Mouse (Mus musculus) naive thymus-derived CD4-positive, alpha-beta T cell, adult 2 months (primary cell): ENCODE results near the gene Rassf5.

Source experiments
- DNase-seq: peaks from one replicate; pipeline ENCODE4 v3.0.0-alpha.2; 2011; ENCODE audit warnings: low read depth

The Rassf5 gene

DNA sequence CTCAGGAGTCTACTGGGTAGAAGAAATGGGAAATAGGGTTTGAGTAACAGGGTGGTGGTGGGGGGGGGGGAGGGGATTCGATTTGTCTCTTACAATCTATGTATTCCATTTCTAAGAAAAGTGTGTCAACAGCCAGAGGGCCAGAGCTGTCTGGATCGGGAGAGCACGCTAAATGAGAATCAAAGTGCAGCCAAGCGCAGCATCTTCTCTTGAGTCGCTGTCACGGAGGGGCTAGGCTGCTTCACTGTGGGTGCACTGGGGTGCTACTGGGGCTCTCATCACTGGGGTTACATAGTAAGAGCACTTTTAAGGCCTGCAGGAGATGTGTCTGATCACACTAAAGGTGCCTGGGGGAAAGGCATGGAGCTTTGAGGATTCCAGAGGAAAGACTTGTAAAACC, 36.3 kb downstream of the Rassf5 start:
- no peak for DNase-seq

DNA sequence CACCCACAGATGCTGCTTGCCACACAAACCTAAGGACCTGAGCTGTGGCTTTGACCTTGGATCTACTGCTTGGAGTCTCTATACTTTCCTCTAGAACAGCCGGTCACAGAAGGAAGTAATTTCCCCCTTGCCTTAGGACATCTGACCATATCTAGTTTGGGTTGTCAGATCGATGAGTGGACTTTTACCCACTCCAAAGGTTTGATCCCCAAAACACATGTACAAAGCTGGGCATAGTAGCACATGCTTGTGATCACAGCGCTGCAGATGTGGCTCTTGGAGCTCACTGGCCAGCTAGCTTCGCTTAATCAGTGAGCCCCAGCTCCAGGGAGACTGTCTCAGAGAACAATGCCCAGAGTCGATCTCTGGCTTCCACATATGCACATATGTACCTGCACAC, 37.0 kb downstream of the Rassf5 start:
- DNase-seq: peak; percentile 15

DNA sequence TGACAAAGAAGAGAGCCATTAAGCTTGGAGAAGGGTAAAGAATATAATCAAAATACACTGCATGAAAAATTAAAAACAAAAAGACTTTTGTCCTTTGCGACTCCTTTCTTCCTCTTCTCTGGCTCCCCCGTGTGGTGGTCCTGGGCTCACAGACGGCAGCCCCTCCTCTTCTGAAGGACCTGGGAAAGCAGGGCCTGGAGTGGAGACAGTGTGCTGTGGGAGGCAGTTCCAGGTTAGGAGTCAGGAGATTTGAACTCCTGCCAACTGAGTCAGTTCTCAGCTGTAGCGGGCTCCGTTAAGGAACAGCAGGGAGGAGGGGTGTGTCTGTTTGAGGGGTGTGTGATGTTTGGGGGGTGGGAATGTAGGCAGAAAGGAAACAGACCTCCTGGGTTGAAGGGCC, 37.5 kb downstream of the Rassf5 start:
- DNase-seq: peak; percentile 88

DNA sequence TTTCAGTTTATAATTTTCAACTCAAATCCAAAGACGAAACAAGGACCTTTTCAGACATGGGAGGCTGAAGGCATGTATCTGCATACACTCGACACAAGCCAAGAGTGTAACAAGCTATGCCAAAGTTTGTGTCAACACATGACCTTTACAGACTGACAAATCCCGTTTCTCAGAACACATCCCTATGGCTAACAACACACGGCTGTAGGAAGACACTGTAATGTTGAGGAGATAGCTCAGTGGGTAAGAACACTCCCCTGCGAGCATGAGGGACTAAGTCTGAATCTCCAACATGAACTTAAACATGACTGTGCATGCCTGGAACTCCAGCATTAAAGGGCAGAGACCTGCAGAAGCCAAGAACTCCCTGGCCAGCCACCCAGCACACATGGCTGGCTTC, 38.7 kb downstream of the Rassf5 start:
- peak; percentile 32 for DNase-seq

DNA sequence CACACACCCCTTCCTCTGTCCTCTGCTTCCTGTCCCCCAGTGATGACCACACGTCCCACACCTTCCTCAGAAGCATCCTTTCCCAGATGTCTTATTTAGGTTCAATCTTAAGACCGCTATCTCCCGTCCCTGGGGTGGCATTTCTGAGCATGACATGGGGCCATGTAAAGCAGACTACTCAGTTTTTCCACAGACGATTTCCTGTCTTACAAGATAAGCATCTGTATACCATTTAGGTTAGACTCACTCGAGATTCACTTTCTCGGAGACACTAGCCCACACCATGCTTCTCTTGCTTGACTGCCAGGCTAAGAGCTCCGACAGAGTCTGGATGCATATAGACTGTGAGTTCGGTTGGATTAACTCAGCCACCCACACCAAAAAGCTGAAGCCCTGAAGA, 40.6 kb downstream of the Rassf5 start:
- peak; percentile 91 for DNase-seq

DNA sequence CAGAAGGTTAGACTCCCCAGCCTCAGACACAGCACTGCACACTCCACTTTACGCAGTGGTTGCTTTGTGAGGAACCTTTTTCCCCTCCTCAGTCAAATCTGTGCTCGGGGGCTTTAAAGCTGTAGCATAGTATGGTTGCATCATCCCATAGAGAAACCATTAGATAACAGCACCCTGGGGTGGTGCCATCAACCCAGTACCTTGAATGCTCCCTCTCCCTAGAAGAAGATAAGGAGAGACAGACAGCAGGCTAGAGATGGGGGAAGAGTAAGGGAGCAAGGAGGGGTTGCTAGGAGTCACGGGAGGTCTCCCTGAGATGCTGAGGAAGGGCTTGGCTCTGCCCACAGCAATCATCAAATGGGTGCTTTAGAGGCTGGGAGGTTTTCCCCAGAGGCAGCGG, 43.7 kb downstream of the Rassf5 start:
- peak; percentile 24 for DNase-seq

DNA sequence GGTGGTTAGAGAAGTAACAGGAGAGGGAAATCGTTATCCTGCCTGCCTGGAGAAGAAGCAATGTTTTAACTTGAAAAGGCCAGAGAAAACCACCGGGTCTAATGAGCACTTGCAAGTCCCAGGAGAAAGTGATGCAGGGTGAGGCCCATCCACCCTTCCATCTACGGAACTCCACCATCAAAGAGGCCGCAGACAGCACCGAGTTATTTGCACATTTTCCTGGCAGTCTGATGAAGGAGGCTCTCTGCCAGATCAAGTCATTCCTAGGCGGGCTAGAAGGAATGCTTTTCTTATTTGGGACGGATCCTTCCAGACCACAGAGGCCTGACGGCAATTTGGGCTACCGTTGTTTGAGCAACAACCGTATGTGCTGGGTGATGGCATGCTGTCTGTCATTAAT, 44.5 kb downstream of the Rassf5 start:
- no peak for DNase-seq

DNA sequence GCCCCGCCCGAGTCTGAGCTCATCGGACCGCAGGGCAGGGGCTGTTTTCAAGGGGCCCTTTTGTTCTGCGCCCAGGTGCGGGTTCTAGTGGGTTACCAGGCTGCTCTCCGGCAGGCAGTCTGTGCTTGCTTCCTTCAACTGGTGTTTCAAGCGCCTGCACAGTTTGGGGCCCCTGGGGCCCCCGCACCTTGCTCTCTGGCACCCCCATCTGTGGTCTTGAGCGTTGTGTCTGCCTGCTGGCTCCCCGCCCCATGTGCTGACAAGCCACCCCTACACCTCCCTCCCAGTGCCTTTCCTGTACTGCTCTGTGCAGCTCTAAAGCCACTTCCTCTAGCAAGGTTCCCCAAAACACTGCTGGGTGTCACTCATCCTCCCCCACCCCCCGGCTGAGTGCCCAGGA, 45.1 kb downstream of the Rassf5 start:
- peak; percentile 94 for DNase-seq

DNA sequence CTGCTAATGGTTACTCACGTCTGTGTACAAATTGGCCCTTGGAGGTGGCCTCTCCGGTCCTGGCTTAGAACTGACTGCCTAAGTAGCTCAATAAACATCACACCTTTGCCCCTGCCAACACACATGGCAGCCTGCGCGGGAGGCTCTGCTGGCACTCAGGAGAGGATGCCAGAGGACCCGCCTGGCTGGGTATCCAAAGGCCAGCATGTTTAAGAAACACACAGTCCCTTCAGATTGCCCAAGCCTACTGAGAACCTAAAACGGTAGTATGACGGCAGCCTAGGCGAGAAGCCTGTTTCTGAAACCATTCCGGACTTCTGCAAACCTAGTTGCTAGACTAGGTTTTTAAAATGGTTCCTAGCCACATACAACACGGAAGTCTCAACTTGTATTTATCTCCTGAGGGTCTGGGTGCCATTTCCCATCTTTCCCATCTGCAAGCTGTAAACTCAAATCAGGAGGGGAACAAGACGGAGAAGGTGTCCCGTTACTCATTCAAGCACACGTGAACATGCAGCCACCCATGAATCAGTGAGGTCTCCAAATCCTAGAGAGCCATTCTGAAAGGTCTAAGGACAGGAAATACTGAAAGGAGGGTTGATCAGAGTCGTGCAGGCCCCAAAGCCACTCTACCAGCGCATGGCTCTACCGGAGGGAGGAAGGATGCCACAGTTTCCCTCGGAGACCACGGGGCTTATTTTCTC, 45.8 kb downstream of the Rassf5 start:
- peak; percentile 73 for DNase-seq

DNA sequence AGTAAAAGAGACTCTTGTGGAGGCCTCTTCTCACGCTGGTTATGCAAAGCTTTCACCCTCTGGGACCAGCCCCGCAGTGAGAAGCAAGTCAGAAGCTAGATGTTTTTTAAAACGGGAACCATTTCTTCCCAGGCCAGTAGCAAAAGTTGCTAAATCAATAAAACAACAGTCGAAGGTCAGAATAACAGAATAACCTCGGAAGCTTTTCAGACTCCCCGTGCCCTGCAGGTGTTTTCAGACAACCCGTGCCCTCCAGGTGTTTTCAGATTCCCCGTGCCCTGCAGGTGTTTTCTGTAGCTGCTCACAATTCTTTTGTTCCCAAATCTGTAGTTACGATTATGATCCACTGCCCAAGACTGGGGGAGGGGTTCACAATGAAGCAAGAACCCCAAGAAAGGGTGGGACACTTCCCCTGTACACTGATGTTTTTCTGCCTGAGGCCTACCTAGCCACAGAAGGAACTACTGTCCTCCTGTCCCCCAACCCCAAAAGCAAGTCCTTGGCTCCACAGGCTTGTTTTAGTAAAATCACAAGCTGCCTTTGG, 46.6 kb downstream of the Rassf5 start:
- DNase-seq: peak; percentile 34

DNA sequence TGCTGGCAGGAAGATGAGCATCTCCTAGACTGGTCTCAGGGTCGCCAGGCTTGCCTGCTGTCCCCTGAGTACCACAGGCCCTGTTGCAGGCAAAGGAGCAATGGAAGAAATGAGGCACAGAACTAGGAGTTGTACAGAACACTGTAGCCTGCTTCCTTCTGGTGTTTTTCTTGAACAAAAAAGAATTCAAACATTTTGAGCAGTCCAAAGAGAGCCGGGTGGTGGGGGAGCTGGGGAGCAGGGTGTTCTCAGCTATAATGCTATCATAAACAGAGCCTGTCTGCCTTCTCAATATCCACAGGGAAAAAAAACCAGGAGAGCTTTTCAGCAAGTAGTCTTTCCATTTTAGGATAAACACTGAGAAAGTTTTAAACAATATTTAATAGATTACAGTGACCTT, 49.0 kb downstream of the Rassf5 start:
- peak; percentile 11 for DNase-seq

DNA sequence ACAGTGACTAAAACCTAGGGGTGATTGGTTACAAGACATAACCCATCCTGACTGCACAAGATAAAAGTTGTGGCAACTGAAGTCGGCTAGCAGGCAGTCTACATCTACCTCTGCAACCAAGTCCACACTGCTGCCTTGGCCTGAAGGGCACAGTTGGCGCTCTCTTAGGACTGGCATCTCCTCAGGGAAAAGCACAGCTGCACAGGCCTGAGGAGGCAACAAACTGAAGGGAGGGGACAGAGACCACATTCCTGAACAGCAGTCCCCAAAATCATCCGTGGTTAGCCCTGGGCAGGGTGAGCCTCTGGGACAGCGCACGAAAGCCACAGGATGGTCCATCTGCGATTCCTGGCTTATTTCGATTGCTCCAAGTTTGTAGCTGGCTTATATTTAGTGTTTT, 49.4 kb downstream of the Rassf5 start:
- DNase-seq: no peak

DNA sequence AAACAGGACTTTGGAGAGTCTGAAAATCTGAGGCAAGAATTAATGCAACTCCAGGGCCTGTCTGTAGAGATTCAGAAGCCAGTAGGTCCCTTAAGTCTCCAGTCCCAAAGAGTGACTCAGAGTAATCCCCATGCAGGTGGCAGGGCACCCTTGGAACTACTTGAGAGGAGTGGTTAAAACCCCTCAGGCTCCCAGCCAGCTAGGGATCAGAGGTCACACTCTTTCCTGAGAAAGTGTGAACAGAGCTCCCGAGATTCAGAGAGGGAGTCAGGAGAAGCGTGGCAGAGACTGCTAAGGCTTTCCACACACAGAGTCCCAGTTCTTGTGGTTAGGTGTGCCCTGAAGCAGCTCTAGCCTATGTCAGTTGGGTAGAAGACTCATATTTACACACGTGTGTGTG, 51.3 kb downstream of the Rassf5 start:
- peak; percentile 37 for DNase-seq

DNA sequence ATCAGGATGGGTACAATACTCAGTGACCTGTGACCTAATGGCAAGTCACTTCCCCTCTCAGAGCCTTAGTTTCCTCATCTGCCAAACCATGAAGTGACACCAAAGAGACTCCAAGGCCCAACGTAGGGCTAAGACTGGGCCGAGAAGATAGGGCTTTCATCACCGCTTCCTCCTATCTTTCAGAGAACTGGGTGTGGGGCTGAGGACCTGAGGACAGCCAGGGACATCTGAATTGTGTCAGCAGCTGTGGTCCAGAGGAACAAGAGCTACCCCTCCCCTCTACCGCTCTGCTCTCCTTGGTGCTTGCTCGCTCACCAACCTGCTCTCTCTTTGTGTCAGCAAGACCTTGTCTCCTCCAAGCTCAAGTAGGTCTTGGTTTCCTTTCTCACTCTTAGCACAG, 56.4 kb downstream of the Rassf5 start:
- DNase-seq: peak; percentile 54

DNA sequence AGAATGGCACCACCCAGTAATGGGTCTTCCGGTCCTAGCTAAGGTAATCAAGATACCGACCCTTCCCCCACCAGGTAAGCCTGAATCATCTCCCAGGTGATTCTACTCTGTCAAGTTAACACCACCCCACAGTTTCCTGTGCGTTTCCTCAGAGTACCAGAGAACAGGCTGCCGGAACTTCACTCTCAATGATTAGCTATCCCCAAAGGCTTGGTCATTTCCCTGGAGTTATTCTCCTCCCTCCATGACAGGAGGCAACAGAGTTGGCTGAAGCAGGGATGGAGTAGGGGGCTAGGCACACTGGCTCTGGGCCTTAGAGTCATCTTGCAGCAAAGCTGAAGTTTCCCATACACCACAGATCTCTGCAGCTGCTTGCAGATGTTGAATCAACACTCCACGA, 57.2 kb downstream of the Rassf5 start:
- peak; percentile 53 for DNase-seq

DNA sequence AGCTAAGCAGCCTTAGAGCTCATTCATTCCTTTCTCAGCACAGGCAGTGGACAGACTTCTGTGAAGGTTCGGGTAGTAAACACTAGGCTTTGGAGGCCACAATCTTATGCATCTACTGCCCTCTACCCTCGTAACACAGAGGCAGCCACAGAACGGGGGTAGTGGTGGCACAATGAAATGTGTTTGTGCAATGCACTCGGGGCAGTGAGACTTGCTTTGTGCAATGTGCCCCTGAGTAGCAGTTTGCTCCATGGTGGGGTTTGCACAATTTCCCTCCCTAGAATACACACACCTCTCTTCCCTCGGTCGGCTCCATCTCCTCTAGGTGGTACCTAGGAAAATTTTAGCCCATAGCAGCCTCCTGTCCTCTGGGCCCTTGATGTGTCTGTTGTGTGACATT, 58.1 kb downstream of the Rassf5 start:
- no peak for DNase-seq

DNA sequence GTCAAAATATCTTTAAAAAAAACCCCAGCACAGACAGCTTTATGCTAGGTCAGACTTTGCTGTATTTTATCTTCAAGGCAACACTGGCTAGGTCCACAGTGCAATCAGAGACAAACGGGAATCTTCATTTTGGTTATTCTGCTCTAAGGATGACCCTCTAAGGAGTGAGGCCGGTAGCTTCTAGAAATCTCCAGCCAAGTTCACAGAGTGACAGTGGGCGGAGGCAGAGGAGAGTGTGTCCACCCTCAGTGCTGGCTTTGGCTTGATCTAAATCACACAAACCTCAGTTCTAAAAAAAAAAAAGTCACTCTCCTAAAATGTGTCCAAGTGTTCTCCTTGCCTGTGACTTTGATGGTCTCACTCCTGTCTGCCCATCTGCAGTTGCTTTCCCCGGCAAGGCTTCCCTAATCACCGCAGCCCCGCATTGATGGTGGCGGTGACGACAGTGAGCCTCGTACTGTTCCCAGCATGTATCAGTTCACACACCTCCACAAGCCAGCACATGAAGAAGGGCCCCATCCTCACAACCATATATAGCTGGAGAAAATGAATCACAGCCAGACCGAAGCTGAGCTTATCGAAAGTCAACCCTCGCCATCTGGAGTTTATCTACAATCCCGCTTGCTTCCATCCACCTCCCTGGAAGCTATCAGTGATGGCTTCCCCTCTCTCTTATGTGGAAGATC, 59.1 kb downstream of the Rassf5 start:
- peak; percentile 33 for DNase-seq

DNA sequence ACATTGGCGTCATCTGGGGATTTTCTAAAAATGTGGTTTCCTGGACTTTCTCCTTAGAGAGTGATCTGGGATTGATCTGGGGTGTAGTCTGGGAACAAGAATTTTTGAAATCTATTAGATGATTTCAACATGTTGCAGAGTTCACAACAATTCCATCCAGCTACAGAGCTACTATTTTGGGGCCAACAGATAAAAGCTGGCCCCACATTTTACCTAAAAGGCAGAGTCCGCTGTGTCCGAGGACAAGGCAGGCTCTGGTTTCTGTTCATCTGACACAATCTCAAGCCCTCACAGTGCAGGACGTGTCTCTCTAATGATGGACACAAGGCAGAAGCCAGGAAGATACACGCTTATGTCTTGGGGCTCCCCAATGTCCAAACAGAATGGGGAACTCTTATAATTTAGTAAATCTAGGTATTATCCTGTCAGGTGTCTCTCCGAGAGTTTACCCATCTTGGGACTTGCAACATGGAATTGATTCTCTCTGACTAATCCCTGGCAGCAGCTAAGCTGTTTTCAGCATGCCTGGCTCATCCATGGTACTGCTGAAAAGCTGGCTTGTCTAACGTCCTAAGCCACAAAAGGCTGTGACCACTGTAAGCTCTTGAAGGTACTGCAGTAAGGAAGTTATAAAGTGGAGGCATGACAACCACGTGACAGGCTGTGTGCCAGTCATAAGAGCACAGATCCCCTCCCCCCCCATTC, 60.0 kb downstream of the Rassf5 start:
- peak; percentile 29 for DNase-seq

DNA sequence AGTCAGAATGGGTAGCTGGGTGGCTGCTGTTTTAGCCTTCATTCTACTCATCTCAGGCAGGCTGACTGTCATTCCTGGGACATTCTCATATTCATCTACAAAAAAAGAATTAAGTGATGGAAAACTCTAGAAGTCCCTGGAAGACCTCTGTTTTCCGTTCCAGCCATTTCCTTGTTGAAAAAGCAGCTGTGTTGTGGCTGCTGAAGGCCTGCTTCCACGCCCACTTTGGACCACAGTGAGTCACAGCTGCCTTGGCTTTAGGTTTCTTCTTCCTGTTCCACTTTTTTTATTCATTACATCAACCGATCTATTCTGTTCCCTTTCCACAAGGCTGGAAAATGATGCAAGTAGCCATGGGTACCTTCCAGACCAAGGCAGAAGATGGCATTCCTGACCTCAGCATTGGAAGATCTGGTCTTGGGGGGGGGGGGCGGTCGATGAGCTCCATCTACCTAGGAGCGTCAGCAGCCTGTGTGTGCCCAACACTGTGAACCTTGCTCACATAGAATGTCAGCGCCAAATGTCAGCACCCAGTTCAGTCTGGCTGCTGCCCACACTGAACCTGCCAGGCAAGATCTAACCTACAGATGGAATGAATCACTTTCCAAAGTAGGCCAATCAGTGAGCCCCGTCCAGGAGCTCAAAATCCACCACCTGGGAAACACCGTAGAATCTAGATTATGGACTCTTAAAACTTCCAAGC, 60.7 kb downstream of the Rassf5 start:
- DNase-seq: peak; percentile 70

DNA sequence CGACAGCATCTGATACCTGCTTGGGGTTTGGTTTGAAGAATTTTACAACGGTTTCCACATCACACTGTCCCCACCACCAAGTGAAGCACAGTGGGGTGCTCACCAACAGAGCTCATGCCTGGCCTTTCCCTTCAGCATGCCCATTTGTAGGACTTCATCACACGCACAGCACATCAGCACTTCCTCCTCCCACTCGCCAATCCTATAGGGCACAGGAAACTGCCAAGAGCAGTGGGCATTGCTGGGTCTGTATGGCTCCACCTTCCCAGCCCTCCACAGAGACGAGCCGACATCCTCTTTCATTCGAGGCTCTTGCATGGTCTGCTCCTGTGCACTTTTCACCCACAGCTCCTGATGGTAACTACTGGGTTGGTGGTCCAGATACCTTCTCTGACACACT, 61.9 kb downstream of the Rassf5 start:
- DNase-seq: peak; percentile 49

DNA sequence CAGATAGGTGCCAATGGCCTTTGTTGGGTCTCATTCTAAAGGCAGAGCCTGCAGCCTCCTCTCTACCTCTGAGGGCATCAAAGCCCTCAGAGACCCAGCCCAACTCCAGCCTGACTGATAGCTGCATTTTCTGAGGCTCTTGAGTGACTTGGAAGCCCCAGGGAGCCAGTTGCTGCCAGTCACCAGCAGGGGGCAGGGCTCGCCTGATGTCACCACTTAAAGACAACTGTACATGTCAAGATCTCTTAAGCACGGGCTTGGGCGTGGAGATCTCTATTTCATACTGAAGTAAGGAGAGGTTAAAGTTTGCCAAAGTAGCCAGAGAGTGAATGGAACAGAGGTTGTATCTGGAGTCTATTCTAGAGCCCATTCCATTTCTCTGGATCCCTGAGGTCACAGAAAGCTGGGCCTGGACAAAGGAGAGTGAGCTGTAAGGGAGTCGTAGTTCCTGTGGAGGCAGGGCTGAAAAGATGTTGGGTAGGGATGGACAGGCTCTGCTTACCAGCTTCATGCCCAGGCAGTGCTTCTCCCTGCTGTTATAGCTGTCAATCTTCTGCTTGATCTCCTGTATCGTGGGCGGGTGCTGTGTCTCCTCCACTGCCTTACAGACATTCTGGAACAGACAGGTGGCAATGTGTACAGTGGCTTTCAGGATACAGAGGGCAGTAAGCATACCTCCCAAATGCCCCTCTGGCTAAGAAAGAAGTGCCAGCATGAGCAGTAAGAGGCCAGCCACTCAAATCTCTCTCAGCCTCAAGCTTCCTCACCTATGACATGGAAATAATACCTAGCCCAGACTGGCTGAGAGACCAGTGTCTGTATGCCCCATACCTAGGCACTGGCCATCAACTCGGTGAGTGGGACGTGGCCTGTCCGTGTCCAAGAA, 63.2 kb downstream of the Rassf5 start:
- DNase-seq: peak; percentile 93
